Mouse (Mus musculus) colon, adult 2 months (tissue): ENCODE results near the gene Ppp1r13b. TPM values are rescaled to one million over a fixed set of nuclear protein-coding genes. Genes with fewer than 3 reads are reported as not detected.

Experiments used
- polyA plus RNA-seq: library from polyadenylated mRNA; depleted of rRNA; stranded (reverse); fragments of >200 nt; gene quantifications from 2 replicates; pipeline ENCODE4 v1.2.3, GENCODE M21; 2012; rRNA removed

The Ppp1r13b gene
- 23.8 and 25.4 TPM in 2 replicates for polyA plus RNA-seq

GRCm38 (mm10) chr12:111907970-111908681 lies at the start of gene Ppp1r13b:
Gene Ppp1r13b, minus strand, starts transcription at chr12:111908110.

GRCm38 (mm10) chr12:111813766-111814617 lies 93.9 kb downstream of the Ppp1r13b start, which contains the start of the genes Xrcc3 and Zfyve21:
Gene Xrcc3, minus strand, starts transcription at chr12:111813873.
Gene Zfyve21, plus strand, starts transcription at chr12:111814170.

Other genes with a start within 250 kb of the Ppp1r13b start
- gene Ckb, start 235.8 kb downstream of the Ppp1r13b start, polyA plus RNA-seq, result 744 and 946 TPM in 2 replicates
- gene Trmt61a, start 230.0 kb downstream of the Ppp1r13b start, polyA plus RNA-seq, result 29.6 and 41.0 TPM in 2 replicates
- 7.2 and 7.6 TPM in 2 replicates for gene Bag5, start 194.9 kb downstream of the Ppp1r13b start, polyA plus RNA-seq
- 37.4 and 41.9 TPM in 2 replicates for gene Apopt1, start 194.8 kb downstream of the Ppp1r13b start, polyA plus RNA-seq
- gene Klc1, start 149.3 kb downstream of the Ppp1r13b start, polyA plus RNA-seq, result 102 and 104 TPM in 2 replicates
- 6.7 and 7.9 TPM in 2 replicates for gene Xrcc3, start 94.2 kb downstream of the Ppp1r13b start, polyA plus RNA-seq
- 45.8 and 54.2 TPM in 2 replicates for gene Zfyve21, start 93.9 kb downstream of the Ppp1r13b start, polyA plus RNA-seq
- 22.8 and 39.5 TPM in 2 replicates for gene Atp5mpl, start 58.9 kb upstream of the Ppp1r13b start, polyA plus RNA-seq
- 0.02 and 0.13 TPM in 2 replicates for gene Tdrd9, start 63.4 kb upstream of the Ppp1r13b start, polyA plus RNA-seq
- 0.13 TPM in 1 of 2 replicates, not detected in the other for gene Rd3l, start 73.2 kb upstream of the Ppp1r13b start, polyA plus RNA-seq
- 81.5 and 104 TPM in 2 replicates for gene Aspg, start 198.6 kb upstream of the Ppp1r13b start, polyA plus RNA-seq
- gene Kif26a, start 238.1 kb upstream of the Ppp1r13b start, polyA plus RNA-seq, result 13.6 and 16.9 TPM in 2 replicates